Mouse (Mus musculus): ENCODE results near the gene Cracr2b.

The Cracr2b gene

DNA sequence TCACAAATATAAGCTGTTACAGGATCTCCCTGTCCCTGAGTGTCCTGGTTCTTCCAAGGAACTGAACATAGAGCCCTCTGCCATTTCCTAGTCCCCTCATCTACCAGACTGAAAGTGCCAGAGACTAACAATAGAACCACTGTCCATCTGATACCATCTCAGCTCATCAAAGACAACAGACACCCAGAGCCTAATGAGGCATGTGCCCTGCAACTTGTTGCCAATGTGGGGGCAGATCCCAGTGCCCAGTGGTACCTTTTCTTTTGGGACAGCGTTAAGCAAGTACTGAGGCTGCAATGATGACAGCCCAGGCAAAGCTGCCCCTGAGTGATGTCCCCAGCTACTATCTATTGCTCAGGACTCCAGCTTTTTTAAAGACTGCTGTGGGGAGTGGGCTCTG is 25.3 kb downstream of the Cracr2b start:
- no peak for DNase-seq (ENCODE audit: low read depth)

DNA sequence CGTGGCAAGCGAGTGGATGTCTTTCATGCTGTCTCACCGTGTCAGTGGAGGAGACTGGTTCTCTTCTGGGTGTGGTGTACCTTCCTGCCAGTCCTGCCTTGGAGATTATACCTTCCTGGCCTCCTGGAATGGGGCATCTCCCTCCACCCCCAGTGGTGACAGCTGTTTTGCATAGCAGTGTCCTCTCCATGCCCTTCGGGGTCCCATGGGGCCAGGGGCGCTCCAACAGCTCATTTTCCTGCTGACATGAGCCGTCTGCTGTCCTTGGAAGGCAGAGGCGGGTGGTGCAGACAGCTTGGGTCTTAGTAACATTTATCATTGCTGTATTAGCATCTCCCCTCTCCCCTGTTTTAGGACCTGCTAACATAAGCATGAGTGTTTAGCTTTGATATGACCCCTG is 26.2 kb downstream of the Cracr2b start:
- DNase-seq (ENCODE audit: low read depth), result no peak

DNA sequence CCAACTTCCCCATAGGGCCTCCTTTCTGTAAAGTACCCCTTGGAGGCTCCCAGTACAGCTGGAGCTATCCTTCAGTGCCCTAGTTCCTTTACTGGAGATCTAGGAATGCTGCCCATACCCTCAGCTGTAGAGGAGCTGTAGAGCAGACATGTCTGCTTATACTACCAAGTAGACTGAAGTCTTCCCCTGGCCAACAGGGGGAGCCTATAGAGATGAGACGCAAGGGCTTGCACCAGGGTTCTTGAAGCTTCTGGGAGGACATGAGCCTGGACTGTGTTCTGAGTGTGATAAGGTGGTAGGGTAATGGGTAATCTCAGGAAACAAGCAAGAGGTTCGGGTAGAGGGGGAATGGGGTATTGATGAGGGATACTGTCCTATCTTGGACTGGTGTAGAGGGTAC is 30.3 kb downstream of the Cracr2b start:
- DNase-seq (ENCODE audit: low read depth), result no peak

DNA sequence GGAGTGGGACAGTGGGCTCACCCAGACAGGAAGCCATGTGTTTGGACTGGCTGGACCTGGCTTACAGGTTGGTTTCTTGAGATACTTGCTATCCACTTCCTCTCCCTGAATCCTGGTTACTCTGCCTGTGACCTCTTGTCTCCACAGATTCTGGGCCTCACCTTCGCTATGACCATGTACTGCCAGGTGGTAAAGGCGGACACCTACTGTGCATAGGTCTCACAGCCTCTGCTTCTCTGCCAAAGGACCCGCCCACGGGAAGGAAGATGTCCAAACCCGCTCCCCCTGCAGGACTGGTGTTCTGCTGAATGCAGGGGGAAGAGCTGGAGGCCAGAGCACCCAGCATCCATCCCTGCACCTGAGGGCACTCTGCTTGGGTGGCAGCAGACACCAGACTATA is 31.8 kb downstream of the Cracr2b start:
- DNase-seq (ENCODE audit: low read depth), result no peak

DNA sequence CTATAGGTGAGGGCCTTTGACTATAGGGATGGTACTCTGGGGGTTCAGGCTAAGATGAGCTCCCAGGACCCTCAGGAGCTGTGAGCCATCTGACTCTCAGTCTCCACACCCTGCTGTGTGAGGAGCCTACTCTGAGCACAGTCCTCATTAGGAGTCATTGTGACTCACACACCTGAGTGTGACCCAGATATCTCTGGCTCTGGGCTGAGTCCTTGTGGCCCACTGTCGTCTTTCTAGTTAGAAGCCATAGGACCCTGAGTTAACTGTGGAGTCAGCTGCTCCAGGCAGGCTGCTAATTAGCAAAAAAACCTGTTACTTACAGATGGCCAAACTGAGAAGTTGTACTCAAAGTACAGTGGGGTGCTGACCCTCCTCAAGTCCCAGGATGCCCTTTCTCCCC is 32.8 kb downstream of the Cracr2b start:
- no peak for DNase-seq (ENCODE audit: low read depth)

DNA sequence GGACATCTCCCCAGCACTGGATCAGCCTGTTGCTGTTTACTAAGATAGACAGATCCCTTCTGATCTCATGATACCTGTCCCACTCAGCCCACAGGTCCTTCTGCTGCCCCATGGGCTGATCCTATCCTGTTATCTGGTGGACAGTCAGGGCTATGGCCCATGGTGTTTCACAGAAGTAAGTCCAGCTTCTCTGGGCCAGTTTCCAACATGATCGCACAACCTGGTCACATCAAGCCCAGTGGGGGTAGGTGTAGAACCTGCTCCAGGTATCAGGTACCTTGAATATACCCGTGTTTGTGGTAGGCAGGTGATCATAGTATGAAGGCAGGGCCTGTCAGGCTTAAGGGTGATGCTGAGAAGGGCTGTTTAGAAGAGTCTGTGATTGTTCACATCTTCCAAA is 34.5 kb downstream of the Cracr2b start:
- DNase-seq (ENCODE audit: low read depth), result no peak

DNA sequence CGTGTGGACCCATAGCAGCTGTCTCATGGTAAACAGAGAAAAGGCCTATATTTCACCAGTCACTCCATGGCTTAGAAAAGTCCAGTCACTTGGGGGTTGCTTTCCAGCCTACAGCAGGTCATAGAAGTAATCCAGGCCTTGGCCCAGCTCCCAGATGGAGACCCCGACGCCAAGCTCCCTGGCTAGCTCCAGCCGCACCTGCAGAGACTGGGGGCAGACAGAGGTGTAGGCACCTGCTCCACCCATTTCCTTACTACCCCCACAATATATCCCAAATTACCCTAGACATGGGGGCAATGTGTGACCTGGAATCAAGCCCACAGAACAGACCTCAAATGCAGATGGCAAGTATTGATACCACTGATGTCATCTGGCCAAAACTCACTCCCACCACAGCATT is 35.0 kb downstream of the Cracr2b start:
- DNase-seq (ENCODE audit: low read depth), result no peak

DNA sequence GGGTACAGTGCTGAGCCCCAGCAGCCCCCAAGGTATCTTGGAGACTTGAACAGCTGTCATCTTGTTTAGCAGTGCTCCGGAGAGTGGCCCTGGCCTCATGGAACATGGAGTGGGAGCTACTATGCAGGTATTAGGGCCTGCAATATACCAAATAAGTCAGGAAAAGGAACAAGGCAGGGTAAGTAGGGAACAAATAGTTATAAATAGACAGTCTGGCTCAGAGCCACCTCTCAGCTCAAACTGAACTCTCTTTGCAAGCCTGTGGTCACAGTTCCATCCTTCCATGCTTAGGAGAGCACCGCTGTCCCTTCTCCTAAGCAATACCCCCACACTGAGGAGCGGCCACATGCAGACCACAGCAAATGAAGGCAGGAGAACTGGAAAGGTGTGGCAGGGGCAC is 36.7 kb downstream of the Cracr2b start:
- no peak for DNase-seq (ENCODE audit: low read depth)

DNA sequence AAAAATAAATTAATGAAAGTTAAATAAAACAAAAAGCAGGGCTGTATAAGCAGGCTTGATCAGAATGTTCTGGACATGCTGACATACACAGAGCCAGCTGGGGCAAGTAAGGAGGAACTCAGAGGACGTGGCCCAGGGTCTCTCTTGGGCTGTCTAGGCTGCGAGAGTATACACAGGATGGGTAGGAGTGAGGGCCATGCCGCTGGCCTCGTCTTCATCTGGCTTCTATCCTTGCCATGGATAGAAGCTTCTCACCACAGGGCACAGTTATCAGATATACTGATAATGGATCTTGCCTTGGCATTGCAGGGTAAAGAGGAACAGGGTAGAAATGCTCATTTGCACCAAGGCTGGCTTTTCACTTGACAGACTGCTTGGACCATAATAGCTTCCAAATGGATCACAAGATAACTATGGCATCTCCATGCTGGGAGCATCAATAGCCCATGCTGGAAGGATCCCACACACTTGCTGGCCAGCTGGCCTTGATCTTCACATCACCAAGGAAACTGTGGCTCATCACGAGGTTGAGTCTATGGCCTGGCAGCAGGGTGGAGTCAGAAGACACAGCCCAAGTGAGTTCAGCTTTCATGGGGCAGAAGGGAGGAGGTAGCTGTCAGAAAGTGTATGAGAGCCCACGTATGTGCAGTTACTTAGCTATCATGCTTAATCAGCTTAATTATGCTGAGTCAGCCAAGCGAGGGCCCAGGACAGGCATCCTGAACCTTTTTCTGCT is 41.1 kb downstream of the Cracr2b start:
- no peak for DNase-seq (ENCODE audit: low read depth)

DNA sequence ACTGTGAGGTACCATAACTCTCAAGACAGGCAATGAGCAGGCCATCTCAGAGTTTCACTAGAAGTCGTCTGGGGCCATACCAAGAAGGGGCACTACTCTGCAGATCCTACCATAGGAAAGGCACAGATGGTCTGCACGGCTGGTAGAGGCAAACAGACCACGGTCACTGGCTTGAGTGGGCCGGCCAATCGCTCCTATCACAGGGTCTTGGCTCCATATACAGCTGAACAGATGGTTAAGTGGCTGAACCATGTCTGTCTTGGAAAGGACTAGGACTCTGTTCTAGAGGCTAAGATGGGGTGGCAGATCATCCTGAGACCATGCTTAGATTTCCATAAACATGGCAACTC is 41.6 kb downstream of the Cracr2b start:
- DNase-seq (ENCODE audit: low read depth), result no peak

DNA sequence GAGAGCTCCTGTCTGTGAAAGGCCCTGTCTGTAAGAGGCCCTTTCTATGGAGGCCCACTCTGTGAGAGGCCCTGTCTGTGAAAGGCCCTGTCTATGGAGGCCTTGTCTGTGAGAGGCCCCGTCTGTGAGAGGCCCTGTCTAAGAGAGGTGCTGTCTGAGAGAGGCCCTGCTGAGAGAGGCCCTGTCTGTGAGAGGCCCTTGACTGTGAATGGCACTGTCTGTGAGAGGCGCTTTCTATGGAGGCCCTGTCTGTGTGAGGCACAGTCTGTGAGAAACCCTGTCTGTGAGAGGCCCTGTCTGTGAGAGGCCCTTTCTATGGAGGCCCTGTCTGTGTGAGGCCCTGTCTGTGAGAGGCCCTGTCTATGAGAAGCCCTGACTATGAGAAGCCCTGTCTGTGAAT is 45.4 kb downstream of the Cracr2b start:
- no peak for DNase-seq (ENCODE audit: low read depth)

DNA sequence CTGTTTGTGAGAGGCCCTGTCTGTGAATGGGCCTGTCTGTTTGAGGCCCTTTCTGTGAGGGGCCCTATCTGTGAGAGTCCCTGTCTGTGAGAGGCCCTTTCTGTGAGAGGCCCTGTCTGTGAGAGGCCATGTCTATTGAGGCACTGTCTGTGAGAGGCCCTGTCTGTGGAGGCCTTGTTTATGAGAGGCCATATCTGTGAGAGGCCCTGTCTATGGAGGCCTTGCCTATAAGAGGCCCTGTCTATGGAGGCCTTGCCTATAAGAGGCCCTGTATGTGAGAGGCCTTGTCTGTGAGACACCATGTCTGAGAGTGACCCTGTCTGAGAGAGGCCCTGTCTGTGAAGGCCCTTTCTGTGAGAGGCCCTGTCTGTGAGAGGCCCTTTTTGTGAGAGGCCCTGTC is 47.3 kb downstream of the Cracr2b start:
- no peak for DNase-seq (ENCODE audit: low read depth)

DNA sequence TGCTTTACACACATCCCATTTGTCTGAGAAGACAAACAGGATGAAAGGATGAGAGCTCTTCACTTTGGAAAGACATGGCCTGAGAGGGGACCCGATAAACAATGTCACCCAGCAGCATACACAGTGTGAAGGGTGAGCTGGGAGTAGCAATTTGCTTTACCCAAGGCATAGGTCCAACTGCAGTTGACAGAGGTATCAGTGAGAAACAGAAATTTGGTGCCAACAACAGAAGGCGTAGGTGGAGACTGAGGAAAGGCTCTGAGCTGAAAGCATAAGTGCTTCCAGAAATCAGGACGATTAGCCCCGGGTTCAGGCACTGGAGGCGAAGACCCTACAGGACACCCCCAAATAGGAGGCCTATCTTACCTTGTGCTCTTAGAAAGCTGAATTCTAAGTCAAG is 49.3 kb downstream of the Cracr2b start:
- DNase-seq (ENCODE audit: low read depth), result no peak

DNA sequence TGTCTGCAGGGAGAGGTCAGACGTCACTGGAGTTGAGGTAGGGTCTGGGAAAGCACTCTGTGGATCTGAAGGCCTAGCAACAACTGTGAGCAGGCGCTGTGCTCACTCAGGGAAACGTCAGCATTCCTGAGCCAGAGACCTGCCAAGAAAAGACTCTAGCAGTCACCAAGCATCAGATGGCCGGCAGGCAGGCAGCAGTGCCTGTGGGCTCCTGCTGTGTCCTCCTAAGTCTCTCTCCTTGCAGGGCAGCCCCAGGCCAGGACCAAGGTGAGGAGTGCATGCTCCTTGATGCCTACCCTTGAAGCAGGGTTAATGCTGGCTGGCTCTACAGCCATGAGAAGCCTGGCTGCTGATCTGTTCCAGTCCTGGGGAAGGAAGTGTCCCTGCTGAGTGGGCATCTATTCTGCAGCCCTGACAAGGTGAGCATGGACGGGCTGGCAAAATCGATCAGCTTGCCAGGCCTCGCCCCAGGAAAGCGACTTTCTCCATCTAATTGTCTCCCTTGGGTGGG is 49.8 kb downstream of the Cracr2b start:
- DNase-seq (ENCODE audit: low read depth), result no peak

Measured in c-Kit-positive CD71-negative TER-119-negative erythroid progenitor cells, embryonic 14.5 days (primary cell).